Mouse (Mus musculus) midbrain, embryonic 11.5 days (tissue): ENCODE measurements around the gene Bet1l. TPM values are rescaled to one million over a fixed set of nuclear protein-coding genes. Genes with fewer than 3 reads are reported as not detected.

Source experiments
- ATAC-seq: fragments of 200-750 bp; cut with Nextera tagmentation; 2 replicates; pipeline ENCODE4 v1.8.0; 2017; ENCODE audit warnings: moderate TSS enrichment, moderate library complexity; ENCODE audit not compliant: low FRiP score
- DNase-seq: peaks from one replicate; pipeline ENCODE4 v3.0.0; 2015; ENCODE audit warnings: low spot score; ENCODE audit errors: missing footprints
- H3K27ac ChIP-seq: fragments of 300-500 bp; sonication (generic); 2 replicates; pipeline ENCODE4 v1.5.1; 2014; ENCODE audit warnings: low read depth, low read length
- H3K27me3 ChIP-seq: fragments of 300-500 bp; sonication (generic); 2 replicates; pipeline ENCODE4 v1.6.1; 2014; ENCODE audit warnings: mild to moderate bottlenecking, low read length, moderate library complexity, mixed read lengths; ENCODE audit not compliant: control insufficient read depth, insufficient read depth
- H3K36me3 ChIP-seq: fragments of 300-500 bp; sonication (generic); 2 replicates; pipeline ENCODE4 v1.6.1; 2014; ENCODE audit warnings: mild to moderate bottlenecking, low read length, moderate library complexity, mixed read lengths; ENCODE audit not compliant: control insufficient read depth, insufficient read depth
- H3K4me1 ChIP-seq: fragments of 300-500 bp; sonication (generic); 2 replicates; pipeline ENCODE4 v1.6.1; 2014; ENCODE audit warnings: low read length; ENCODE audit not compliant: control insufficient read depth, insufficient read depth
- H3K4me2 ChIP-seq: fragments of 300-500 bp; sonication (generic); 2 replicates; pipeline ENCODE4 v1.6.1; 2014; ENCODE audit warnings: mild to moderate bottlenecking, moderate library complexity
- H3K4me3 ChIP-seq: fragments of 300-500 bp; sonication (generic); 2 replicates; pipeline ENCODE4 v1.5.1; 2014; ENCODE audit warnings: low read depth, low read length
- H3K9ac ChIP-seq: fragments of 300-500 bp; sonication (generic); 2 replicates; pipeline ENCODE4 v1.6.1; 2014; ENCODE audit warnings: low read length
- H3K9me3 ChIP-seq: fragments of 300-500 bp; sonication (generic); 2 replicates; pipeline ENCODE4 v1.6.1; 2016; ENCODE audit warnings: low read length; ENCODE audit not compliant: control insufficient read depth
- WGBS: fragments of 180-500 bp; shearing (Covaris S2); extraction: QIAGEN DNeasy Blood & Tissue Kit; methylation state at CpG from one replicate; pipeline ENCODE4 v1.1.7; 2014; 5-methylcytosine and 5-hydroxymethylcytosine counted together
- polyA plus RNA-seq: library from polyadenylated mRNA; unstranded; fragments of >200 nt; fragmentation: Nextera tagmentation; extraction: Ambion mirVana; gene quantifications from 2 replicates; pipeline ENCODE4 v1.2.1, GENCODE M21; 2014

Bet1l gene
- 23.9 and 25.3 TPM in 2 replicates for polyA plus RNA-seq

DNA sequence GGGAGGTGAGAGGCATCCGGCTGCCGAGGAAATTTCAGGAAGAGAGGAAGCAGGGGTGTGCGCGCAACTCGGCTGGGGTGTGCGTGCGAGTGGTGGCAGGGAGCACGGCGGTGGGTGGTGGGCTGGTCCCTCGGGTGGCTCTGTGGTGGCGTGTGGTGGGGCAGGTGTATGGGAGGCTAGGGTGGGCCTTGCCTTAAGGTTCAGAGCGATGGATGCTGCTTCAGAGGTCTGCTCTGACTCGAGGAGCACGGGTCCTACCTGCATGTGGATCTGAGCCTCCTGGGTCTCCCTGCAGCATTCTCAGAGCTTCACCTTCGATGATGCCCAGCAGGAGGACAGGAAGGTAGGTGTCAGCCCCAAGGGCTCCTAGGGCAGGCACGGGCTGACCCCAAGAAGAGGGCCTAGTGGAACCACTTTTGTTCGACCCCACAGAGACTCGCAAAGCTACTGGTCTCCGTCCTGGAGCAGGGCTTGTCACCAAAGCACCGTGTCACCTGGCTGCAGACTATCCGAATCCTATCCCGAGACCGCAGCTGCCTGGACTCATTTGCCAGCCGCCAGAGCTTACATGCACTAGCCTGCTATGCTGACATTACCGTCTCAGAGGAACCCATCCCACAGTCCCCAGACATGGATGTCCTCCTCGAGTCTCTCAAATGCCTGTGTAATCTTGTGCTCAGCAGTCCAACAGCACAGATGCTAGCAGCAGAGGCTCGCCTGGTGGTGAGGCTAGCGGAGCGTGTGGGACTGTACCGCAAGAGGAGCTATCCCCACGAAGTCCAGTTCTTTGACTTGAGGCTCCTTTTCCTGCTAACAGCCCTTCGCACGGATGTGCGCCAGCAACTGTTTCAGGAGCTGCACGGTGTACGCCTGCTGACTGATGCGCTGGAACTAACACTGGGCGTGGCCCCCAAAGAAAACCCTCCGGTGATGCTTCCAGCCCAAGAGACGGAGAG lies at the start of gene Bet1l:
Gene Bet1l, minus strand, starts transcription at position 28 of the 956 bp plus-strand sequence.
- Histone ChIP-seq H3K4me2 (peak within 1 kb of the TSS; percentile 99), H3K27me3 (no peaks in the 10 kb centered on the region), H3K27ac (peak within 1 kb of the TSS; percentile 84), H3K4me3 (peak within 1 kb of the TSS; percentile 75), H3K36me3 (peaks cover 4% of the 10 kb centered on the region), H3K9me3 (no peaks in the 10 kb centered on the region), H3K4me1 (peaks cover 17% of the 10 kb centered on the region), H3K9ac (peak within 1 kb of the TSS; percentile 92)
- 42% methylated on average over 40 of the region's 40 CpGs for WGBS
- DNase-seq (peak; percentile 85), ATAC-seq (peak; percentile 51)

DNA sequence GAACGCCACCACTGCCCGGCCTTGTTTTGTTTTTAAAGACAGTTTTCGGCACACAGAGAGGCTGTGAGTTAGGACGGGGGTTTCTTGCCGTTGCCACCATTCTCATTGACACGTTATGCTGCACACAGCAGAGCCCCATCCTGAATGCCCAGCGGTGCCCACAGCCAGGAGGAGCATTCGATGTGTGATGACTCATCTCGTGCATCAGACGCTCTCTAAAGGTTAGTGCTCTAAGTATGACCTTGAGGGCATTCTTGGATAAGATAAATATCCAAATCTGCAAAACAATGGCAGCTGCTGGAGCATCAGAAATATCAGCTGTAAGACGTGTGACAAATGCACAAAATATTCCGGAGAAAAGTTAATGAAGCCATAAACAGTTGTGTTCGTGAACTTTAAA lies 49.8 kb upstream of the Bet1l start:
- no peak overlapping the region for H3K27ac ChIP-seq
- no peak overlapping the region for H3K4me2 ChIP-seq
- H3K36me3 ChIP-seq, result no peaks in the 10 kb centered on the region
- ATAC-seq, result no peak
- no peak overlapping the region for H3K9ac ChIP-seq
- H3K4me3 ChIP-seq, result no peak overlapping the region
- H3K27me3 ChIP-seq, result no peaks in the 10 kb centered on the region
- no peak for DNase-seq
- 82% methylated on average over 13 of the region's 13 CpGs for WGBS
- 0 out of 2 replicates have a peak, but pooled peaks cover 2% of the 10 kb centered on the region for H3K4me1 ChIP-seq
- H3K9me3 ChIP-seq, result no peaks in the 10 kb centered on the region

DNA sequence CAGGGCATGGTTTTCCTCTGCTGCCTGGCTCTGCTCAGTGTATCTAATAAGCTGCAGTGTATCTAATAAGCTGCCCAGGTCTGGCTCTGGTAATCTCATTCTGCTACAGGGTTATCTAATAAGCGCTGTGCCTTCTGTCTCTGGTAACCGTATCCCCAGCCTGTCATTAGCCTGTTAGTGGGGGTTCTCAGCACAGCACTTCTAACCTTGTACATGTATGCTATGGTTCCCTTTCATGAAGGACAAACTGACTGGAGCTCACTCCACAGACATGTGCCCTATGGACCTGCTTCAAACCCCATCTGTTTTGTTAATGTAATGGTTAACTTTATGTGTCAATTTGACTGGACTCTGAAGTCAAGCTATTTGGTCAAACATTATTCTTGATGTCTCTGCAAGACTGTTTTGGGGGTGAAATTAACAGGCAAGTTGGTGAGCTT lies 48.3 kb upstream of the Bet1l start:
- Histone ChIP-seq H3K36me3 (no peaks in the 10 kb centered on the region), H3K4me1 (0 out of 2 replicates have a peak, but pooled peaks cover 2% of the 10 kb centered on the region), H3K4me3 (no peak overlapping the region), H3K9me3 (no peaks in the 10 kb centered on the region), H3K9ac (no peak overlapping the region), H3K27ac (no peak overlapping the region), H3K4me2 (no peak overlapping the region), H3K27me3 (no peaks in the 10 kb centered on the region)
- 84% methylated on average over 2 of the region's 2 CpGs for WGBS
- ATAC-seq, result no peak
- no peak for DNase-seq

DNA sequence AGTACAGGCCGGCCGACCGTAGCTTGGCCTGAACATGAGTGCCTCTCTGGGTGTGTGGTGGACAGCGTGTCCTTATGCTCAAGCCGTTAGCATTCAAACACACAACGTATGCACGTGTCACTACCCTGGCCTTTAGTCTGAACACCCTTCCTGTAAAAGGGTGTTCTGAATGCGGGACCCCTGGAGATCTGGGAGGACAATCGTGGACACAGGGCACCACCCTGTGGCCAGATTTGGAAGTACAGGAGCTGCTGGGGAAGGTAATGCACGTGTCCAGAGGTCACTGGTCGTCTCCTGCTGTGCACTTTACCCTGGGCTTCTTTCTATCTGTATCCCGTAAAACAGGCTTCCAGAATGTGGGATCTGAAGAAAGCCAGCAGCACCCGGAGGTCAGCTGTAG lies 45.8 kb upstream of the Bet1l start:
- Histone ChIP-seq H3K9me3 (no peaks in the 10 kb centered on the region), H3K4me2 (no peak overlapping the region), H3K27me3 (no peaks in the 10 kb centered on the region), H3K4me3 (no peak overlapping the region), H3K9ac (no peak overlapping the region), H3K27ac (no peak overlapping the region), H3K4me1 (no peaks in the 10 kb centered on the region), H3K36me3 (peaks cover 3% of the 10 kb centered on the region; the same call in 1 of the 2 replicates)
- WGBS, result 25% methylated on average over 13 of the region's 13 CpGs
- peak; percentile 62 for ATAC-seq
- DNase-seq, result peak; percentile 98

DNA sequence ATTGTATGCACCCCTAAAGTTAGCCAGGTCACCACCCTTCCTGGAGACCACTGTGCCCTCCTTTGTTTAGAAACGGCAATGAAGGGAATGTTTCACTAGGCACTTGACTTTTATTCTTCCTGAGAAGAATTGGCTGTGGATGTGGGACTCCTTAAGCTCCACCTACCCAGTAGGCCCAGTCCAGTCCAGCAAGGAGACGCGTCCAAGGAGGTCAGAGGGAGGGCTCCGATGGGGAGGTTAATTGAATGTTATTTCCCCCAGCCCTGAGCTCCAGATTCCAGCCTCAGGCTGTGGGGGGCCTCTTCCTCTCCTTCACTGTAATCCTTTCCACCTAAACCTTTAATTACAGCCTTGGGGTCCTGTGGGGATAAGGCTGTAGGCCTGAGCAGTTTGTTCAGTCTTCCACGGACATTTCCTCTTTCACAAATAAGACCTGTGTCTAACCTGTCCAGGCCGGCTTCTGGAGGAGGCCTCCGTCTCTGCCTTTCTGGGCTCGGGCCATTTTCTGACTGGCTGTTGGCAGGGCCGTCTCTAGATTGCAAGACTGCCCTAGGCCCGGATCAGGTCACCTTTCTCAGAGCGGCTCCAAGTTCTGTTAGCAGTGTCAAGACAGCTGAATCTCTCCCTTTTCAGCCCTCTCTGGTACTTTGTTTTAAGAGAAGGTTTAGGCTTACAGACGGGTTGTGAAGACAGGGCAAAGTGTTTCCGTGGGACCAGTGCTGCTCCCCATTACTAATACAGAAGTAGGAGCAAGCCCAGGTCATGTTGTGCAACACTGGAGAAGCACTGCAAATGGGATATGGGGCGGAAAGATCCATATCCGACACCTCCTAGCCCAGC lies 44.9 kb upstream of the Bet1l start:
- no peaks in the 10 kb centered on the region for H3K9me3 ChIP-seq
- H3K4me1 ChIP-seq, result no peaks in the 10 kb centered on the region
- 80% methylated on average over 15 of the region's 15 CpGs for WGBS
- H3K4me3 ChIP-seq, result no peak overlapping the region
- no peak for DNase-seq
- H3K4me2 ChIP-seq, result no peak overlapping the region
- no peak overlapping the region for H3K27ac ChIP-seq
- peaks cover 6% of the 10 kb centered on the region; the same call in 1 of the 2 replicates for H3K36me3 ChIP-seq
- H3K27me3 ChIP-seq, result no peaks in the 10 kb centered on the region
- ATAC-seq, result no peak
- no peak overlapping the region for H3K9ac ChIP-seq

DNA sequence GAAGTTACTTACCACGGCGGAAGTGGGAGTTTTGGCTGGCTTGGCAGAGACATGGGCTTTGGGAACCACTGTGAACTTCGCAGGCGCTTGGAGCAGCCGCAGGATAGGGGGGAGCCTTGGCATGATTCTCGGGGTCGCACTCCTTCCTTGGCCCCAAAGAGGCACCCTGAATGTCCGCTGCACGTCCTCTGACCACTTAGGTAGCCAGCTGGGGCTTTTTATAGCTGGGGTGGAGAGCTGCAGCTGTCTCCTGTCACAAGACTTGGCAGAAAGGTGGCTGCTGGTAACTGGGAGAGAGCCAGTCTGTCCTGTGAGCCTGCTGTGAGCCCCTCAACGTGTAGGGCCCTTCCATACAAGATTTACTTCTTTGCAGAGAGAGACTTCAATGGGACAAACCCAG lies 42.8 kb upstream of the Bet1l start, which contains the start of gene Cox8b:
Gene Cox8b, minus strand, starts transcription at position 227 of the 400 bp plus-strand sequence.
- DNase-seq (no peak), ATAC-seq (no peak)
- Histone ChIP-seq H3K36me3 (peaks cover 8% of the 10 kb centered on the region; the same call in 1 of the 2 replicates), H3K27me3 (no peaks in the 10 kb centered on the region), H3K4me1 (no peaks in the 10 kb centered on the region), H3K9me3 (no peaks in the 10 kb centered on the region), H3K27ac (no peak within 1 kb of the TSS), H3K4me2 (no peak within 1 kb of the TSS), H3K4me3 (no peak within 1 kb of the TSS), H3K9ac (no peak within 1 kb of the TSS)
- 84% methylated on average over 10 of the region's 10 CpGs for WGBS

DNA sequence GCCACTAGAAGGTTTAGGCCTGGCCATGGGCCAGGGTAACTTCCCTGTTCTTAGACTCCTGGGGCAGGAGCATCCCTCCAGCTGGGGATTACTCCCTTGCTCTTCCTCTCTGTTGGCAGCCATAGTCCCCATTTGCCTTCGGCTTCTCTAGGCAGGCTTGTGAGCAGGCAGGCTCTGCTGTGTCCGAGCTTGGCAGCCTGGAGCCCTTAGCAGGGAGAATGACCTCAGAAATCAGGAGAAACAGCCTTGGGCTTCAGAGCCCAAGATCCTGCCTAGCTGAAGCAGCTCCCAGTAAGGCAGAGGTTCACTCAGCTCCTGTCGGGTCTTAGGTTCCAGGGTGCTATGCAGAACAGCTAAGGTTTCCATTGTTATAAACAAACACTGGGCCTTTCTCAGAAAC lies 41.7 kb upstream of the Bet1l start:
- Histone ChIP-seq H3K36me3 (peaks cover 8% of the 10 kb centered on the region; the same call in 1 of the 2 replicates), H3K9me3 (no peaks in the 10 kb centered on the region), H3K4me3 (no peak overlapping the region), H3K4me2 (no peak overlapping the region), H3K27me3 (no peaks in the 10 kb centered on the region), H3K4me1 (no peaks in the 10 kb centered on the region), H3K9ac (no peak overlapping the region), H3K27ac (no peak overlapping the region)
- no peak for DNase-seq
- no peak for ATAC-seq
- 87% methylated on average over 3 of the region's 3 CpGs for WGBS

DNA sequence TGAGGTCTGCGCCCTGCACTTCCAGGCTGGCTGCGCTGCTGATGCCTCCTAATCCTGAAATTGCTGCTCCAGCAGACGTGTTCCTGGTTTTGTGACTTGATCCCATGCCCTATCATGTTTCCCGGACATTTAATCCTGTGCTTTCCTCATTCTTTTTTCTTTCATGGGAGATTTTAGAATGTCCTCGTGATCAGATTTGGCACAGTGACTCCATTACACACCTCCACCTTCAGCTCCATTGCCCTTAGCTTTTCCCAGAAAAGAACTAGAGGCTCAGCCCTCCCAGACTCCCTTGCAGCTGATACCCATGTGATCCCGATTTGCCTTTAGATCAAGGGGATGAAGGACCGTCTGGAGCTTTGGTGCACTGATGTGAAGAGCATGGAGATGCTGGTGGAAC lies 40.5 kb upstream of the Bet1l start:
- H3K36me3 ChIP-seq, result peaks cover 12% of the 10 kb centered on the region; the same call in 1 of the 2 replicates
- 92% methylated on average over 7 of the region's 7 CpGs for WGBS
- no peaks in the 10 kb centered on the region for H3K27me3 ChIP-seq
- no peak overlapping the region for H3K4me3 ChIP-seq
- no peak for DNase-seq
- no peak for ATAC-seq
- no peak overlapping the region for H3K9ac ChIP-seq
- no peaks in the 10 kb centered on the region for H3K4me1 ChIP-seq
- H3K27ac ChIP-seq, result no peak overlapping the region
- H3K4me2 ChIP-seq, result no peak overlapping the region
- H3K9me3 ChIP-seq, result no peaks in the 10 kb centered on the region
